Mouse (Mus musculus) CD8-positive naive resting alpha-beta T cell, adult 2 months (primary cell): Measurements from ENCODE around the gene Gm21748.
"Not testable (repeated sequence)": the region's sequence is repeated elsewhere in the genome, so short reads cannot be mapped to it uniquely, and the experiment has no call there.

Source experiments
- DNase-seq, 2 experiments: peaks; one replicate each; pipeline ENCODE4 v3.0.0; 2022; ENCODE audit warnings: low read depth in 2 of 2, low spot score in 2 of 2

Gm21748 gene

DNA sequence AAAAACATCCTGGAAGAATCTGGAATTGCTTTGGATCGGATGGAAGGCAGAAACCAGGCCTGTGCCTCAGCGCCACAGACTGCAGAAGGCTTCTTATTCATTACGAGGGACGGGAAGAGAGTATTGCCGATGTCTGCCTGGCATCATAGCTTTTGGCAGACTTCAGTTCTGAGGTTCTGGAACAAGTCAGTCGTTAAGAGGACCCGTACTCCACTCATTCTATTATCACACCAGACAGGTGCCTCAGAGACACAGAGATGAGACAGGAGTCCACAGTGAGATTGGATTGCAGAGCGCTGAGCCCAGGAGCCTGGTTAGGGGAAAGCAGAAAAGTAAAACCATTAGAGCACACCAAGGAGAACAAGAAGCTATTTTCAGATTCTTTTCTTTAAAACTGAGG lies at the start of gene Gm21748:
Gm21748 (minus strand) TSS at position 101 of the 400 bp plus-strand sequence.
- DNase-seq, result not testable (repeated sequence)
